Mouse (Mus musculus) mammary gland, adult 2 months (tissue): Measurements from ENCODE around the gene A230072I06Rik. TPM values are rescaled to one million over a fixed set of nuclear protein-coding genes. Genes with fewer than 3 reads are reported as not detected.

ENCODE experiments used
- polyA plus RNA-seq: library from polyadenylated mRNA; depleted of rRNA; stranded (reverse); fragments of >200 nt; gene quantifications from 2 replicates; pipeline ENCODE4 v1.2.3, GENCODE M21; 2012; ENCODE audit warnings: low replicate concordance; rRNA removed

A230072I06Rik gene
- not detected in 2 replicates for polyA plus RNA-seq

DNA sequence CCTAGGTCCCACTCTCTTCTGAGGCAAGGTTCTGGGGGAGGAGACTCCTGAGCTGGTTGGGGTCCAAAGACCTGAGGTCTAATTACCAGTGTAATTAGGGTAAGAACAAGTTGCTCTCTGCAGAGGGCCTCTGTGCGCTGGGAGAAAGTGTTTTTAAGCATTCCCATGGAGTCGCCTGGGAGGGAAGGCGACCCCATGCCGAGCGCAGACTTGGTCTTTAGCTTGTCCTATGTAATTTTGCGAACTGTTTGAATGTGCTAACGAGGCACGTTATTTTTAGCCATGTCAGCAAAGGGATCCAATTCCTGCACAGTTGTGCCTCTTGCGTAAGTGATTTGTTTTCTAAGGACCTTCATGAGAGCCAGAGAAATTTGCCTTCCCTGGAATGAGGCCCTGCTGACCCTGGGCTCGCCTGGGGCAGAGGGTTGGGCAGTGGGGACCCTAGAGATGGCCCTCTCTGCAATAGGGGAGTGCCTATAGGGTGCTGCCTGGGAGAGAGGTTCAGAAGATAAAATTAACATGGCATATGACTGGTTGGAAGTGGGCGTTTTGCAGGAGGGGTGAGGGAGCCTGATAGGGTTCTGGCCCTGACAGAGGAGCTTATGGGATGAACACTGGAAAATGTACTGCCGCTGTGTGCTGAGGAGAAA lies at the start of gene A230072I06Rik:
Gene A230072I06Rik (plus strand): TSS at position 157 of the 650 bp plus-strand sequence.

Other genes starting within 250 kb of the A230072I06Rik start
- not detected in 2 replicates for gene Sox1, start 116.5 kb downstream of the A230072I06Rik start, polyA plus RNA-seq